Mouse (Mus musculus): ENCODE measurements around the gene Twf2. TPM values are rescaled to one million over a fixed set of nuclear protein-coding genes. Genes with fewer than 3 reads are reported as not detected.

Twf2 gene
- polyA plus RNA-seq, 1 experiment from 2014 or later = 61.3 TPM

DNA sequence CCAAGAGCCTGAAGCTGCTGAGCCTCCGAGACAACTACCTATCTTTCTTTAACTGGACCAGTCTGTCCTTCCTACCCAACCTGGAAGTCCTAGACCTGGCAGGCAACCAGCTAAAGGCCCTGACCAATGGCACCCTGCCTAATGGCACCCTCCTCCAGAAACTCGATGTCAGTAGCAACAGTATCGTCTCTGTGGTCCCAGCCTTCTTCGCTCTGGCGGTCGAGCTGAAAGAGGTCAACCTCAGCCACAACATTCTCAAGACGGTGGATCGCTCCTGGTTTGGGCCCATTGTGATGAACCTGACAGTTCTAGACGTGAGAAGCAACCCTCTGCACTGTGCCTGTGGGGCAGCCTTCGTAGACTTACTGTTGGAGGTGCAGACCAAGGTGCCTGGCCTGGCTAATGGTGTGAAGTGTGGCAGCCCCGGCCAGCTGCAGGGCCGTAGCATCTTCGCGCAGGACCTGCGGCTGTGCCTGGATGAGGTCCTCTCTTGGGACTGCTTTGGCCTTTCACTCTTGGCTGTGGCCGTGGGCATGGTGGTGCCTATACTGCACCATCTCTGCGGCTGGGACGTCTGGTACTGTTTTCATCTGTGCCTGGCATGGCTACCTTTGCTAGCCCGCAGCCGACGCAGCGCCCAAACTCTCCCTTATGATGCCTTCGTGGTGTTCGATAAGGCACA is 22.7 kb downstream of the Twf2 start:
- H3K9ac ChIP-seq (ENCODE audit: low read length) = peak overlapping the region; percentile 56
- peak overlapping the region; percentile 32 for H3K4me3 ChIP-seq (ENCODE audit: low read depth, low read length)
- ATAC-seq (replicated peaks; ENCODE audit: low FRiP score) (no peak), DNase-seq (ENCODE audit: low spot score) (no peak)
- no peaks in the 10 kb centered on the region for H3K9me3 ChIP-seq (ENCODE audit: control insufficient read depth, low read length)
- 61% methylated on average over 24 of the region's 24 CpGs for whole genome bisulfite sequencing
- H3K27ac ChIP-seq (ENCODE audit: low read depth, low read length) = no peak overlapping the region
- peaks cover 8% of the 10 kb centered on the region; the same call in 1 of the 2 replicates for H3K4me1 ChIP-seq (replicated peaks; ENCODE audit: control insufficient read depth, insufficient read depth, low read length)
- peak overlapping the region; percentile 80 for H3K4me2 ChIP-seq (ENCODE audit: low read depth, low read length, severe bottlenecking)
- H3K27me3 ChIP-seq (ENCODE audit: control insufficient read depth, insufficient read depth, low read length) = peaks cover 9% of the 10 kb centered on the region
- H3K36me3 ChIP-seq (ENCODE audit: control insufficient read depth, insufficient read depth, low read length) = no peaks in the 10 kb centered on the region

DNA sequence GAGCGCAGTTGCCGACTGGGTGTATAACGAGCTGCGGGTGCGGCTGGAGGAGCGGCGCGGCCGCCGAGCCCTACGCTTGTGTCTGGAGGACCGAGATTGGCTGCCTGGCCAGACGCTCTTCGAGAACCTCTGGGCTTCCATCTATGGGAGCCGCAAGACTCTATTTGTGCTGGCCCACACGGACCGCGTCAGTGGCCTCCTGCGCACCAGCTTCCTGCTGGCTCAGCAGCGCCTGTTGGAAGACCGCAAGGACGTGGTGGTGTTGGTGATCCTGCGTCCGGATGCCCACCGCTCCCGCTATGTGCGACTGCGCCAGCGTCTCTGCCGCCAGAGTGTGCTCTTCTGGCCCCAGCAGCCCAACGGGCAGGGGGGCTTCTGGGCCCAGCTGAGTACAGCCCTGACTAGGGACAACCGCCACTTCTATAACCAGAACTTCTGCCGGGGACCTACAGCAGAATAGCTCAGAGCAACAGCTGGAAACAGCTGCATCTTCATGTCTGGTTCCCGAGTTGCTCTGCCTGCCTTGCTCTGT is 23.3 kb downstream of the Twf2 start:
- Histone ChIP-seq H3K27me3 (ENCODE audit: control insufficient read depth, insufficient read depth, low read length) (peaks cover 9% of the 10 kb centered on the region), H3K4me2 (ENCODE audit: low read depth, low read length, severe bottlenecking) (peak overlapping the region; percentile 80), H3K27ac (ENCODE audit: low read depth, low read length) (no peak overlapping the region), H3K4me1 (replicated peaks; ENCODE audit: control insufficient read depth, insufficient read depth, low read length) (peaks cover 8% of the 10 kb centered on the region; the same call in 1 of the 2 replicates), H3K9me3 (ENCODE audit: control insufficient read depth, low read length) (no peaks in the 10 kb centered on the region), H3K36me3 (ENCODE audit: control insufficient read depth, insufficient read depth, low read length) (no peaks in the 10 kb centered on the region), H3K4me3 (ENCODE audit: low read depth, low read length) (peak overlapping the region; percentile 32), H3K9ac (ENCODE audit: low read length) (peak overlapping the region; percentile 56)
- peak; percentile 78 for ATAC-seq (replicated peaks; ENCODE audit: low FRiP score)
- peak; percentile 71 for DNase-seq (ENCODE audit: low spot score)
- WGBS = 7% methylated on average over 34 of the region's 34 CpGs

GRCm38 (mm10) chr9:106227790-106228429 is 25.0 kb downstream of the Twf2 start:
- Histone ChIP-seq H3K4me3 (ENCODE audit: low read depth, low read length) (no peak overlapping the region), H3K9ac (ENCODE audit: low read length) (no peak overlapping the region), H3K4me2 (ENCODE audit: low read depth, low read length, severe bottlenecking) (no peak overlapping the region), H3K36me3 (ENCODE audit: control insufficient read depth, insufficient read depth, low read length) (no peaks in the 10 kb centered on the region), H3K27me3 (ENCODE audit: control insufficient read depth, insufficient read depth, low read length) (peaks cover 9% of the 10 kb centered on the region), H3K9me3 (ENCODE audit: control insufficient read depth, low read length) (no peaks in the 10 kb centered on the region), H3K4me1 (replicated peaks; ENCODE audit: control insufficient read depth, insufficient read depth, low read length) (peaks cover 8% of the 10 kb centered on the region; the same call in 1 of the 2 replicates), H3K27ac (ENCODE audit: low read depth, low read length) (no peak overlapping the region)
- ATAC-seq (replicated peaks; ENCODE audit: low FRiP score) (no peak), DNase-seq (ENCODE audit: low spot score) (no peak)
- 65% methylated on average over 8 of the region's 8 CpGs for WGBS

- WGBS = 83% methylated on average over 9 of the region's 9 CpGs
- H3K36me3 ChIP-seq (ENCODE audit: control insufficient read depth, insufficient read depth, low read length) = no peaks in the 10 kb centered on the region
- H3K9ac ChIP-seq (ENCODE audit: low read length) = no peak overlapping the region
- H3K4me1 ChIP-seq (replicated peaks; ENCODE audit: control insufficient read depth, insufficient read depth, low read length) = peaks cover 8% of the 10 kb centered on the region; the same call in 1 of the 2 replicates
- H3K9me3 ChIP-seq (ENCODE audit: control insufficient read depth, low read length) = no peaks in the 10 kb centered on the region
- H3K27me3 ChIP-seq (ENCODE audit: control insufficient read depth, insufficient read depth, low read length) = peaks cover 9% of the 10 kb centered on the region
- DNase-seq (ENCODE audit: low spot score) (no peak), ATAC-seq (replicated peaks; ENCODE audit: low FRiP score) (no peak)
- H3K4me3 ChIP-seq (ENCODE audit: low read depth, low read length) = no peak overlapping the region
- H3K4me2 ChIP-seq (ENCODE audit: low read depth, low read length, severe bottlenecking) = no peak overlapping the region
- no peak overlapping the region for H3K27ac ChIP-seq (ENCODE audit: low read depth, low read length)
Observed at GRCm38 (mm10) chr9:106230051-106230733, 27.3 kb downstream of the Twf2 start.

- Histone ChIP-seq H3K4me3 (ENCODE audit: low read depth, low read length) (no peak overlapping the region), H3K4me2 (ENCODE audit: low read depth, low read length, severe bottlenecking) (no peak overlapping the region), H3K4me1 (replicated peaks; ENCODE audit: control insufficient read depth, insufficient read depth, low read length) (peaks cover 7% of the 10 kb centered on the region; the same call in 1 of the 2 replicates), H3K9me3 (ENCODE audit: control insufficient read depth, low read length) (no peaks in the 10 kb centered on the region), H3K27me3 (ENCODE audit: control insufficient read depth, insufficient read depth, low read length) (peaks cover 4% of the 10 kb centered on the region; the same call in 1 of the 2 replicates), H3K9ac (ENCODE audit: low read length) (no peak overlapping the region), H3K36me3 (ENCODE audit: control insufficient read depth, insufficient read depth, low read length) (no peaks in the 10 kb centered on the region), H3K27ac (ENCODE audit: low read depth, low read length) (no peak overlapping the region)
- ATAC-seq (replicated peaks; ENCODE audit: low FRiP score) (no peak), DNase-seq (ENCODE audit: low spot score) (no peak)
- WGBS = 58% methylated on average over 3 of the region's 3 CpGs
Observed at GRCm38 (mm10) chr9:106230734-106231106, 27.8 kb downstream of the Twf2 start.

GRCm38 (mm10) chr9:106231220-106231619 is 28.3 kb downstream of the Twf2 start:
- no peaks in the 10 kb centered on the region for H3K9me3 ChIP-seq (ENCODE audit: control insufficient read depth, low read length)
- no peak overlapping the region for H3K4me2 ChIP-seq (ENCODE audit: low read depth, low read length, severe bottlenecking)
- H3K9ac ChIP-seq (ENCODE audit: low read length) = no peak overlapping the region
- H3K36me3 ChIP-seq (ENCODE audit: control insufficient read depth, insufficient read depth, low read length) = no peaks in the 10 kb centered on the region; the same call in 1 of the 2 replicates
- WGBS = 83% methylated on average over 7 of the region's 7 CpGs
- H3K27ac ChIP-seq (ENCODE audit: low read depth, low read length) = no peak overlapping the region
- DNase-seq (ENCODE audit: low spot score) = no peak
- ATAC-seq (replicated peaks; ENCODE audit: low FRiP score) = no peak
- H3K27me3 ChIP-seq (ENCODE audit: control insufficient read depth, insufficient read depth, low read length) = 0 out of 2 replicates have a peak, but pooled peaks cover 2% of the 10 kb centered on the region
- peaks cover 3% of the 10 kb centered on the region; the same call in 1 of the 2 replicates for H3K4me1 ChIP-seq (replicated peaks; ENCODE audit: control insufficient read depth, insufficient read depth, low read length)
- H3K4me3 ChIP-seq (ENCODE audit: low read depth, low read length) = no peak overlapping the region

DNA sequence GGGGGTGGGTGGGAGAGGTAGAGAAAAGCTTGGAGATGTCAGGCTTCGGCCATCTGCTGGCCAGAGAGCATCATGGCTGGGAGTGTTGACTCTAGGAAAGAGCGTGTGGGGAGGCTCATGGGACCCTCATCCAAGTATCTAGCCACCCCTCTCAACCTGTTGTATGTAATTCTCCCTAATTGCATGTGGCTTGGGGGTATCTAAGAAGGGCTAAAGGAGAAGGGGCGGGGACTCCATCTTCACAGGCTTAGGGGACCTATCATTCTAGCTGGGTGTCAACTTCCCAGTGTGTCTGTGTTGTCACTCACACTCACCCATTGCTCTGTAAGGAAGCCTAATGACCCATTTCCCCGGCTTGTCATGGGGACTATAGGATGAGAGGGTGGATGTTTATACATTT is 28.9 kb downstream of the Twf2 start:
- H3K36me3 ChIP-seq (ENCODE audit: control insufficient read depth, insufficient read depth, low read length) = no peaks in the 10 kb centered on the region; the same call in 1 of the 2 replicates
- no peaks in the 10 kb centered on the region for H3K9me3 ChIP-seq (ENCODE audit: control insufficient read depth, low read length)
- H3K4me1 ChIP-seq (replicated peaks; ENCODE audit: control insufficient read depth, insufficient read depth, low read length) = no peaks in the 10 kb centered on the region
- H3K4me2 ChIP-seq (ENCODE audit: low read depth, low read length, severe bottlenecking) = no peak overlapping the region
- H3K4me3 ChIP-seq (ENCODE audit: low read depth, low read length) = no peak overlapping the region
- DNase-seq (ENCODE audit: low spot score) (no peak), ATAC-seq (replicated peaks; ENCODE audit: low FRiP score) (no peak)
- H3K27me3 ChIP-seq (ENCODE audit: control insufficient read depth, insufficient read depth, low read length) = no peaks in the 10 kb centered on the region
- WGBS = 80% methylated on average over 4 of the region's 4 CpGs
- H3K9ac ChIP-seq (ENCODE audit: low read length) = no peak overlapping the region
- H3K27ac ChIP-seq (ENCODE audit: low read depth, low read length) = no peak overlapping the region

- Histone ChIP-seq H3K4me1 (replicated peaks; ENCODE audit: control insufficient read depth, insufficient read depth, low read length) (no peaks in the 10 kb centered on the region), H3K9ac (ENCODE audit: low read length) (no peak overlapping the region), H3K4me3 (ENCODE audit: low read depth, low read length) (no peak overlapping the region), H3K9me3 (ENCODE audit: control insufficient read depth, low read length) (no peaks in the 10 kb centered on the region), H3K4me2 (ENCODE audit: low read depth, low read length, severe bottlenecking) (no peak overlapping the region), H3K27ac (ENCODE audit: low read depth, low read length) (no peak overlapping the region), H3K36me3 (ENCODE audit: control insufficient read depth, insufficient read depth, low read length) (peaks cover 4% of the 10 kb centered on the region; the same call in 1 of the 2 replicates), H3K27me3 (ENCODE audit: control insufficient read depth, insufficient read depth, low read length) (no peaks in the 10 kb centered on the region)
- WGBS = 90% methylated on average over 3 of the region's 3 CpGs
- DNase-seq (ENCODE audit: low spot score) = no peak
- no peak for ATAC-seq (replicated peaks; ENCODE audit: low FRiP score)
Observed at GRCm38 (mm10) chr9:106232956-106233355, 30.0 kb downstream of the Twf2 start.
